Mouse (Mus musculus) ES-Bruce4 (cell line): Measurements from ENCODE around the gene Hps6. TPM values are rescaled to one million over a fixed set of nuclear protein-coding genes. Genes with fewer than 3 reads are reported as not detected.

Experiments
- H3K27ac ChIP-seq: 2 replicates; pipeline ENCODE4 v1.5.1; 2012; ENCODE audit warnings: low read length, inconsistent platforms; ENCODE audit not compliant: insufficient read depth
- H3K27me3 ChIP-seq: 2 replicates; pipeline ENCODE4 v1.6.1; 2012; ENCODE audit warnings: mild to moderate bottlenecking, low read length, inconsistent platforms; ENCODE audit not compliant: control insufficient read depth, poor library complexity, insufficient read depth, severe bottlenecking
- H3K36me3 ChIP-seq: 2 replicates; pipeline ENCODE4 v1.6.1; 2012; ENCODE audit warnings: inconsistent platforms, mild to moderate bottlenecking, low read length, moderate library complexity; ENCODE audit not compliant: control insufficient read depth, poor library complexity, insufficient read depth, severe bottlenecking
- H3K4me1 ChIP-seq: one replicate; pipeline ENCODE4 v1.8.1; 2011; ENCODE audit warnings: low read length; ENCODE audit not compliant: control insufficient read depth, insufficient read depth
- H3K4me3 ChIP-seq: 2 replicates; pipeline ENCODE4 v1.5.1; 2011; ENCODE audit warnings: low read depth, mild to moderate bottlenecking, low read length
- H3K9ac ChIP-seq: 2 replicates; pipeline ENCODE4 v1.6.1; 2012; ENCODE audit warnings: low read depth, mild to moderate bottlenecking, inconsistent platforms; ENCODE audit not compliant: poor library complexity, severe bottlenecking
- H3K9me3 ChIP-seq: replicated peaks from 2 replicates; pipeline ENCODE4 v1.6.1; 2012; ENCODE audit warnings: mild to moderate bottlenecking, low read length, inconsistent platforms; ENCODE audit not compliant: control insufficient read depth, poor library complexity, insufficient read depth, severe bottlenecking
- CTCF ChIP-seq: IDR thresholded peaks from one replicate; pipeline ENCODE4 v1.8.1; 2011; ENCODE audit warnings: low read depth, low read length
- EP300 ChIP-seq: IDR thresholded peaks from 2 replicates; pipeline ENCODE4 v1.6.1; 2011; ENCODE audit warnings: low read depth, low read length; ENCODE audit not compliant: insufficient read depth
- POLR2A ChIP-seq: IDR thresholded peaks from one replicate; pipeline ENCODE4 v1.8.1; 2011; ENCODE audit warnings: low read length; ENCODE audit not compliant: insufficient read depth
- polyA plus RNA-seq: library from polyadenylated mRNA; stranded (reverse); fragments of >200 nt; gene quantifications from 2 replicates; pipeline ENCODE4 v1.2.4, GENCODE M21; 2011; ENCODE audit warnings: low read depth; ENCODE audit not compliant: missing spikeins, insufficient read depth, insufficient read length

Gene Hps6
- polyA plus RNA-seq, 1 experiment: 3.1 TPM

DNA sequence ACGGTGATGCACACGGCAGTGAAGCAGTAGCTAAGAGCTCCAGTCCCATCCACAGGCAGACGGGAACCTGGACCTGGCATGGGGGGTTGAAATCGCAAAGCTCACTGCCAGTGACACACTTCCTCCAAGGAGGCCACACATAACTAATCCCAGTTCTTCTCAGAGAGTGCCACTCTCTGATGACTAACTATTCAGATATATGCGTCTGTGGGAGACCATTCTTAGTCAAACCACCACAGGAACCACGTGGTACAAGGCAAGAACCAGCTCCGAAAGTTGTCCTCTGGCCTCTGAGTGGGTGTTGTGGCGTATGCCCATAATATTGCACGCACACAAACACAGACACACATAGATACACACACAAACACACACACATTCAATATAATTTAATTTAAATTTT, 1.0 kb upstream of the Hps6 start:
- Histone ChIP-seq H3K4me3 (no peak overlapping the region), H3K4me1 (no peaks in the 10 kb centered on the region), H3K9me3 (no peaks in the 10 kb centered on the region), H3K27ac (no peak overlapping the region), H3K9ac (no peak overlapping the region), H3K36me3 (no peaks in the 10 kb centered on the region), H3K27me3 (no peaks in the 10 kb centered on the region)
- TF ChIP-seq POLR2A (no peak), CTCF (no peak), EP300 (no peak)

DNA sequence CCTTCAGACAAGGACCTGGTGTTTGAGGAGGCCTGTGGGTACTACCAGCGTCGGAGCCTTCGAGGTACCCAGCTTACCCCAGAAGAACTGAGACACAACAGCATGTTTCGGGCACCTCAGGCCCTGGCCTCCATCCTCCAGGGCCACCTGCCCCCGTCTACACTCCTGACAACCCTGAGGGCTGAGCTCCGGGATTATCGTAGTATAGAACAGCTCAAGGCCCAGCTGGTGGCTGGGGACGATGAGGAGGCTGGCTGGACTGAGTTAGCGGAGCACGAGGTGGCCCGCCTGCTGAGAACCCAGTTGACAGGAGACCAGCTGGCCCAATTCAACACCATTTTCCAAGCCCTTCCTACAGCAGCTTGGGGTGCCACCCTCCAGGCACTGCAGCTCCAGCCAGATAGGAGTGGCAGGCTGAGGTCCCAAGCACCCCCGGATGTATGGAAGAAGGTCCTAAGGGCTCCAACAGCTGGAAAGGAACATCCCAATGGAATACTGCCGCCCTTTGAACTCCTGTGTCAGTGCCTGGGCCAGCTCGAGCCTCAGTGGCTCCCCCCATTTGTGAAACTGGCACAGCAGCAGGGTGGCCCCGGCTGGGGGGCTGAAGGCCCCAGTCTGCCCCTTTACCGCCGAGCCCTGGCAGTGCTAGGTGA, 1.6 kb downstream of the Hps6 start:
- Histone ChIP-seq H3K27me3 (no peaks in the 10 kb centered on the region), H3K4me3 (peak overlapping the region; percentile 26), H3K9ac (peak overlapping the region; percentile 23; the same call in 1 of the 2 replicates), H3K4me1 (no peaks in the 10 kb centered on the region), H3K27ac (no peak overlapping the region), H3K9me3 (no peaks in the 10 kb centered on the region), H3K36me3 (no peaks in the 10 kb centered on the region)
- TF ChIP-seq CTCF: no peak
- TF ChIP-seq EP300: no peak
- TF ChIP-seq POLR2A: no peak

DNA sequence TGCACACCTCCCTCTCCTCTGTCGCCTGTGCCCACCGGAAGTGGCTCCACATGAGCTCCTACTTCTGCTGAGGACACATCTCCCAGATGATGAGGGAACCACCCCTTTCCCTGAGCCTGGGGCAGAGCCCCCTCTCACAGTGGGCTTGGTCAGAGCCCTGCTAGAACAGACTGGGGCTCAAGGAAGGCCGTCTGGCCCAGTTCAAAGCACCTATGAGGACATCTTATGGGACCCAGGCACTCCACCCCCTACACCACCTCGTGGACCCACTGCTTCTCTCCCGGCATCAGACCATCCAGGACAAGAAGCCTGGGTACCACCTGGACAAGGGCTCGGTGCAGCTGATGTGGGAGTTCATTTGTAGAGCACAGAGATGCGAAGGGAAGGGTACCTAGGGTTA, 2.4 kb downstream of the Hps6 start:
- H3K27me3 ChIP-seq: no peaks in the 10 kb centered on the region
- no peak for TF ChIP-seq POLR2A
- no peak for TF ChIP-seq EP300
- TF ChIP-seq CTCF: no peak
- H3K9ac ChIP-seq: peak overlapping the region; percentile 23; the same call in 1 of the 2 replicates
- H3K4me1 ChIP-seq: no peaks in the 10 kb centered on the region
- H3K36me3 ChIP-seq: no peaks in the 10 kb centered on the region
- no peaks in the 10 kb centered on the region for H3K9me3 ChIP-seq
- no peak overlapping the region for H3K27ac ChIP-seq
- H3K4me3 ChIP-seq: peak overlapping the region; percentile 26

DNA sequence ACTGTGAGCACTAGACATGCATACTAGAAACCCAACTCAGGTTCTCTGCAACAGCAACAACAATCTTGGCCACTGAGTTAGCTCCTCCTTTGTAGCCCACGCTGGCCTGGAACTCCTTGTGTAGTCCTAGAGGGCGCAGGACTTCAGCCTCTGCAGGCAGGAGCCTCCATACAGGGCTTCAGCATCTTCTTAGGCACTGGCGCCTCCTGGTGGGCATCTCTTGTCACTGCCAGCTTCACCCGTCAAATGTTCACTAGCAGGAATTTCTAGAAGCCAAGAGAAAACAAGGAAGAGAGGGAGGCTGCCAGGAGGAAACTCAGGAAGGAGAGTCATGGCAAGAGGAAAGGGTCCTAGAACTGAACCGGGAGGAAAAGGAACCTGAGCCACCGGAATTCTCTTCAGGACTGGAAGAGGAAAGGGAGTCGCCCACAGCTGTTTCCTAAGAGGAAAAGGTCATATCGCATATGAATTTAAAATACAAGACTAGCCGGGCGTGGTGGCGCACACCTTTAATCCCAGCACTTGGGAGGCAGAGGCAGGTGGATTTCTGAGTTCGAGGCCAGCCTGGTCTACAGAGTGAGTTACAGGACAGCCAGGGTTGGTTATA, 11.4 kb downstream of the Hps6 start:
- no peaks in the 10 kb centered on the region for H3K4me1 ChIP-seq
- TF ChIP-seq CTCF (peak; percentile 99), POLR2A (no peak), EP300 (0 out of 2 replicates have a peak, but pooled peaks have one; percentile 27)
- H3K9me3 ChIP-seq: no peaks in the 10 kb centered on the region
- no peaks in the 10 kb centered on the region for H3K27me3 ChIP-seq
- no peak overlapping the region for H3K27ac ChIP-seq
- no peak overlapping the region for H3K9ac ChIP-seq
- H3K36me3 ChIP-seq: no peaks in the 10 kb centered on the region
- no peak overlapping the region for H3K4me3 ChIP-seq

DNA sequence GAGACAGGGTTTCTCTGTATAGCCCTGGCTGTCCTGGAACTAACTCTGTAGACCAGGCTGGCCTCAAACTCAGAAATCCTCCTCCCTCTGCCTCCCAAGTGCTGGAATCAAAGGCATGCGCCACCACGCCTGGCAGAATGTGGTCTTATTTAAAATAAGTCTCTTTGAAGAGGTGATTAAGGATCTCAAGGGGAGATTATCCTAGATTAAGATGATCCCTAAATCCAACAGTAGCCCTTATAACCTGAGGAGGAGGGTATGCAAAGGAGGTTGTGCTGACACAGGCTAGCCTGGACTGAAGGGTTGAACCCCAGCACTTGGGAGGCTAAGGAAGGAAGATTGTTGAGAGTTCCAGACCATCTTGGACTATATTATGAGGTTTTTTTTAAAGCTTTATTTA, 12.7 kb downstream of the Hps6 start:
- TF ChIP-seq CTCF (no peak), EP300 (no peak), POLR2A (no peak)
- Histone ChIP-seq H3K9me3 (no peaks in the 10 kb centered on the region), H3K27me3 (no peaks in the 10 kb centered on the region), H3K27ac (no peak overlapping the region), H3K4me3 (no peak overlapping the region), H3K9ac (no peak overlapping the region), H3K36me3 (no peaks in the 10 kb centered on the region), H3K4me1 (no peaks in the 10 kb centered on the region)

DNA sequence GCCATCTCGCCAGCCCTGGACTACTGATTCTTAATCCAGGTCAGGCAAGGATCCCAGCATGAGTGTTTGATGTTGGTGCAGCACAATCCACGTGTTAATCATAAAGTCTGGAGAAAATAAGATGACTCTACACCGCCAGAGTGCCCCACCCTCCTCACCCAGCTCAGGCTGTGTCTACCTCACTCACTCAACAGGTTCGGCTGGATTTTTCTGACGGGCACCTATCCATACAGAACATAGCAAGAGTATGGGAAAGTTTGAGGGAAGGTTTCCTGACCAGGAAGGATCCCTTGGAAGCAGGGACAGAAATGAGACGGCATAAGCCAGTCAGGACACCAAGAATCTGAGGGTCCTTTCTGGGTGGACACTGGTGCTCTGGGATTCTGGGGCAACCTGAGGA, 21.7 kb downstream of the Hps6 start:
- no peaks in the 10 kb centered on the region for H3K27me3 ChIP-seq
- no peaks in the 10 kb centered on the region for H3K4me1 ChIP-seq
- H3K4me3 ChIP-seq: no peak overlapping the region
- no peak overlapping the region for H3K9ac ChIP-seq
- H3K36me3 ChIP-seq: no peaks in the 10 kb centered on the region
- H3K27ac ChIP-seq: no peak overlapping the region
- TF ChIP-seq EP300: no peak
- no peak for TF ChIP-seq CTCF
- no peak for TF ChIP-seq POLR2A
- H3K9me3 ChIP-seq: no peaks in the 10 kb centered on the region
